Mouse (Mus musculus): Measurements from ENCODE around the gene Slc30a5.
A peak's percentile ranks its signal among the peaks of the same experiment; 100 is the strongest.

The Slc30a5 gene

DNA sequence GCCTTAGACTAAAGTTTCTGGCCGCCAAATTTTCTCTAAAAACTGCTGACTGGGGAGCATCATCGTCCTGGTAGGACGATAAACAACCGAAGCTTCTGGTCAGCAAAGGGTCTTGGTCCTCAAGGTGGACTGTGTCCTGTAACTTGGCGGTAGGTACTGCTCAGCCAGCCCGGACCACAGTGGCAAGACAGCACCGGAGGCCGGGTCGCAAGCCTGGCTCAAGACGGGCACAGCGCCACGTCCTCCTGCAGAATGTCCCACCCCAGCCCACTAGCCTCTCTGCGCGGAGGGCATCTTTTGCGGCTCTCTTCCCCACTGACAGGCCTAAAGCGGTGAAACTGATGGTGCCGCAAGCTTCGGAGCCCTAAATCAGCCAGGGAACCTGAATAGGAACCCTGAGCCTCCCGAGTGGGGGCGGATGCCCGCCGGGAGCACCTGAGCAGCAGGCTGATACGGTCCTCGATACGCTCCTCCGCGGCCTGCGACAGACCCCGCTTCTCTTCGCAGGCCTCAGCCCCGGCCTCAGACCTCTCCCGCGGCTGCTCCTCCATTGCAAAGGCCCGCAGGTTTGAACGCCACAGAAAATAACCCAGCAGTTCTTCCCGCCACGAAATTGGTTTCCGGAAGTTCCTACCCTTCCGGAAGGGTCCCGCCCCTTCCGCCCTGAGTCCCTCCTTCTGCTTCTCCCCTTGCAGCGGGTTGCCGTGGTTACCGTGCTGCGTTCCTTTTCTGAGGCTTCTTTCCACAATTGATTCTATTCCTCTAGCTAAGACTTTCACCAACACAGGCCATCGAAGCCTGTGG is 57.8 kb downstream of the Slc30a5 start, which contains the start of gene Cenph:
Cenph (minus strand) TSS at position 648 of the 804 bp plus-strand sequence.
- peak; percentile 60 to 71 for DNase-seq (ENCODE audit: low read depth in 1 of 2, low spot score in 2 of 2)

DNA sequence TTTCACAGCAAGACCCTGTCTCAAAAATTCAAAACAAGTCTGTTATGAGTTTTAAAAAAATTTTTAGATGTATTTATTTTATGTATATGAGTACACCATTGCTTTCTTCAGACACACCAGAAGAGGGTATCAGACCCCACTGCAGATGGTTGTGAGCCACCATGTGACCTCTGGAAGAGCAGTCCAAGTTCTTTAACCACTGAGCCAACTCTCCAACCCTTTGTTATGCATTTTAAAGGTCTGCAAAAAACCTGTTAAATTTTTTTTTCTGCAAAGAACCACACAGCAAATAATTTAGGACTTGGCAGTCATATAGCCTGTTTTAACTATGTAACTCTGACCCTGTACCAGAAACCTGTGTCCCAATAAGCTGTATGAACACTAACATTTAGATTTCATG is 58.5 kb downstream of the Slc30a5 start:
- no peak for DNase-seq (ENCODE audit: low read depth in 1 of 2, low spot score in 2 of 2)

DNA sequence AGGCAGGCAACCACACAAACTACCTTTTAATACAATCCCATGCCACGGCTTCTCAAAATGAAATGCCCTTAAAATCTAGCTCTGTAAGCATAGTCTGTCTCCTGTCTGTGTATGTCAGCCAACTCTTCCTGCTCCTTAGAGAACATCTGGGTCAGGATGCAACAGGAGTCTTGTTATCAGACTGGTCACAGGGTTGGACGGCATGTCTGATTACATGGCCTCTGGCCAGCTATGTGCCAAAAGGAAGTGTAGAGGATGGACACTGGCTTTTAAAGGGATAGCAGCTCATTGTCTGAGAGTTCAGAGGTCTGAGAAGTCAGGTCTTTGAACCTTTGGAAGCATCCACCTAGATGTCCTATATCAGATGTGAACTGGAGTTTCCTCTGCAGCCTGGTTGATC is 77.9 kb downstream of the Slc30a5 start:
- DNase-seq (ENCODE audit: low read depth in 1 of 2, low spot score in 2 of 2): no peak

DNA sequence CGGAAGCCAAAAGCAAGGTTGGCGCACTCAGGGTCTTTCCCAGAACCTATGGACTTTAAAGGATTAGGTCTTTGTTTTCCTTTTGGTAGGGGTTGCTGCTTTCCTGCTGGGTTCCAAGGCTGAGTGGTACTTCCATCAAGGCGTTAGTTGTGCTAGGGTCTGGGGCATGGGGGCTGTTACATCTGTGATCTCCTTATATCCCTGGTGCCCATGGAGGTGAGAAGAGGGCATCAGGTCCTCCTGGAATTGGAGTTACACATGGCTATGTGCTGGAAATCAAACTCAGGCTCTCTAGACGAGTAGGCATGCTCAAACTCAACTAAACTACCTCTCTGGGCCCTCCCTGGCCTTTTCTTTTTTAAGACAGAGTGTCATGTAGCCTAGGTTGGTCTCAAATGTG is 79.0 kb downstream of the Slc30a5 start:
- no peak for DNase-seq (ENCODE audit: low read depth in 1 of 2, low spot score in 2 of 2)

DNA sequence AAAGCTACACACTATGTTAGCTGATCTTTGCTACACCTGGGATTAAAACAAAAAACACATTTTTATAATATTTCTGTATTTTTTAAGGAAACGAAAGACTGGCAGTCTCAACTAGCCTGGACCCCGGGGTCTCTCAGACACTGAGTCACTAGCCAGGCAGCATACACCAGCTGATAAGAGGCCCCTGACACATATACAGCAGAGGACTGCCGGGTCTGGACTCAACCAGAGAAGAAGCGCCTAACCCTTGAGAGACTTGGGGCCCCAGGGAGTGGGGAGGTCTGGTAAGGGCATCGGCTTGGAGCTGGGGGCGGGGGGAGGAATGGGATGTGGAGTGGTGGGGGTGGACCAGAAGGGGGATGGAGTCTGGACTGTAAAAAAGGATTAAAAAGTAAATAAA is 80.2 kb downstream of the Slc30a5 start:
- DNase-seq (ENCODE audit: low read depth in 1 of 2, low spot score in 2 of 2): no peak

Data from monocyte, adult 2 months (primary cell).